Mouse (Mus musculus) stomach, postnatal 0 days (tissue): ENCODE measurements around the gene Pold1. TPM values are rescaled to one million over a fixed set of nuclear protein-coding genes. Genes with fewer than 3 reads are reported as not detected.

Experiments
- ATAC-seq: fragments of 200-750 bp; cut with Nextera tagmentation; 2 replicates; pipeline ENCODE4 v1.8.0; 2017; ENCODE audit not compliant: low FRiP score, low TSS enrichment
- DNase-seq: peaks from one replicate; pipeline ENCODE4 v3.0.0-alpha.2; 2016; ENCODE audit warnings: low spot score
- H3K27ac ChIP-seq: fragments of 300-500 bp; sonication (generic); replicated peaks from 2 replicates; pipeline ENCODE4 v1.5.1; 2014; ENCODE audit warnings: mild to moderate bottlenecking, control low read depth
- H3K27me3 ChIP-seq: fragments of 300-500 bp; sonication (generic); 2 replicates; pipeline ENCODE4 v1.6.1; 2014; ENCODE audit warnings: low read length; ENCODE audit not compliant: control insufficient read depth, insufficient read depth
- H3K36me3 ChIP-seq: fragments of 300-500 bp; sonication (generic); 2 replicates; pipeline ENCODE4 v1.6.1; 2014; ENCODE audit warnings: low read length, mixed read lengths; ENCODE audit not compliant: control insufficient read depth, insufficient read depth
- H3K4me1 ChIP-seq: fragments of 300-500 bp; sonication (generic); replicated peaks from 2 replicates; pipeline ENCODE4 v1.6.1; 2014; ENCODE audit warnings: antibody characterized with exemption; ENCODE audit not compliant: control insufficient read depth, insufficient read depth
- H3K4me2 ChIP-seq: fragments of 300-500 bp; sonication (generic); replicated peaks from 2 replicates; pipeline ENCODE4 v1.6.1; 2014; ENCODE audit warnings: low read depth, mild to moderate bottlenecking, control low read depth, moderate library complexity
- H3K4me3 ChIP-seq: fragments of 300-500 bp; sonication (generic); 2 replicates; pipeline ENCODE4 v1.5.1; 2014; ENCODE audit warnings: low read depth, low read length, control low read depth
- H3K9ac ChIP-seq: fragments of 300-500 bp; sonication (generic); 2 replicates; pipeline ENCODE4 v1.6.1; 2014; ENCODE audit warnings: mild to moderate bottlenecking, low read length, control low read depth, mixed read lengths
- H3K9me3 ChIP-seq: fragments of 300-500 bp; sonication (generic); 2 replicates; pipeline ENCODE4 v1.6.1; 2016; ENCODE audit warnings: low read length; ENCODE audit not compliant: control insufficient read depth
- CTCF ChIP-seq: IDR thresholded peaks from 2 replicates; pipeline ENCODE4 v1.5.1; 2016; ENCODE audit warnings: antibody characterized with exemption, low read depth, mild to moderate bottlenecking, moderate library complexity
- EP300 ChIP-seq: optimal IDR thresholded peaks from 2 replicates; pipeline ENCODE3; 2016; ENCODE audit warnings: antibody characterized with exemption
- WGBS: fragments of 180-500 bp; shearing (Covaris S2); extraction: QIAGEN DNeasy Blood & Tissue Kit; methylation state at CpG from one replicate; pipeline ENCODE4 v1.1.7; 2014; 5-methylcytosine and 5-hydroxymethylcytosine counted together
- polyA plus RNA-seq: library from polyadenylated mRNA; unstranded; fragments of >200 nt; fragmentation: Nextera tagmentation; extraction: Ambion mirVana; gene quantifications from 2 replicates; pipeline ENCODE4 v1.2.1, GENCODE M21; 2015

The Pold1 gene
- polyA plus RNA-seq, 1 experiment from 2014 or later = 18.7 TPM

DNA sequence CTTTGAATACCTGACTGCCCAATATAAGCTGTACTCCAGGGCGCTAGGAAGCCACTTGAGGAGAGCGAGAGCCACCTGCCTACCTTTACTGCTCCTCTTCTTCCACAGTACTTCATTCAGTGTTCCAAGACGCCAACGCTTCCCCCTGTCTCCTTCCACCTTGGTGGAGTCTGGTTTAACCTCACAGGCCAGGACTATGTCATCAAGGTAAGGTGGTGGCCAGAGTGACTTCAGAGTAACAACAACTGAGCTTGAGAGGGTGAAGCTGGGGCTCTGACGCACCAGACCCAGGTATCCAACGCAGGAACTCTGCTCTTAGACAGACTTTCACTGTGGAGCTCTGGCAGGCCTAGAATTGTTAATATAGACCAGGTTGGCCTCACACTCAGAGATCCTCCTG lies 37.0 kb upstream of the Pold1 start:
- H3K4me1 ChIP-seq = no peaks in the 10 kb centered on the region; the same call in 1 of the 2 replicates
- H3K9ac ChIP-seq = no peak overlapping the region
- H3K27ac ChIP-seq = no peak overlapping the region
- no peak overlapping the region for H3K4me3 ChIP-seq
- no peaks in the 10 kb centered on the region for H3K9me3 ChIP-seq
- DNase-seq (no peak), ATAC-seq (no peak)
- TF ChIP-seq CTCF (no peak), EP300 (no peak)
- H3K4me2 ChIP-seq = no peak overlapping the region
- H3K36me3 ChIP-seq = no peaks in the 10 kb centered on the region
- peaks cover 11% of the 10 kb centered on the region; the same call in 1 of the 2 replicates for H3K27me3 ChIP-seq
- 89% methylated on average over 6 of the region's 6 CpGs for WGBS

DNA sequence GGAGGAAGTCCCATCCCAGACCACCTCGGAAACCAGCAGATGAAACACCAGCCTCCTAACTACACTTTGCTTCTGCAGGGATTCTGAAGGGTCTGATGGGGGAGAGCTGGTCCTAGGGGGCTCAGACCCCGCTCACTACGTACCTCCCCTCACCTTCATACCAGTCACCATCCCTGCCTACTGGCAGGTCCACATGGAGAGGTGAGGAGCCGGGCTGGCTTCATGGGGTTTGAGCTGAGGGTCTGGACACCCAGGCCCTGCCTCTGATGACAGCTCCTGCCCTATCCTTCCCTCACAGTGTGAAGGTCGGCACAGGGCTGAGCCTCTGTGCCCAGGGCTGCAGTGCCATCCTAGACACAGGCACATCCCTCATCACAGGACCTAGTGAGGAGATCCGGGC lies 36.3 kb upstream of the Pold1 start:
- peaks cover 11% of the 10 kb centered on the region; the same call in 1 of the 2 replicates for H3K27me3 ChIP-seq
- H3K36me3 ChIP-seq = no peaks in the 10 kb centered on the region
- H3K9me3 ChIP-seq = no peaks in the 10 kb centered on the region
- no peaks in the 10 kb centered on the region; the same call in 1 of the 2 replicates for H3K4me1 ChIP-seq
- no peak overlapping the region for H3K27ac ChIP-seq
- H3K4me2 ChIP-seq = no peak overlapping the region
- no peak overlapping the region for H3K4me3 ChIP-seq
- WGBS = 87% methylated on average over 6 of the region's 6 CpGs
- TF ChIP-seq EP300 (no peak), CTCF (no peak)
- DNase-seq = no peak
- H3K9ac ChIP-seq = no peak overlapping the region
- ATAC-seq = no peak

DNA sequence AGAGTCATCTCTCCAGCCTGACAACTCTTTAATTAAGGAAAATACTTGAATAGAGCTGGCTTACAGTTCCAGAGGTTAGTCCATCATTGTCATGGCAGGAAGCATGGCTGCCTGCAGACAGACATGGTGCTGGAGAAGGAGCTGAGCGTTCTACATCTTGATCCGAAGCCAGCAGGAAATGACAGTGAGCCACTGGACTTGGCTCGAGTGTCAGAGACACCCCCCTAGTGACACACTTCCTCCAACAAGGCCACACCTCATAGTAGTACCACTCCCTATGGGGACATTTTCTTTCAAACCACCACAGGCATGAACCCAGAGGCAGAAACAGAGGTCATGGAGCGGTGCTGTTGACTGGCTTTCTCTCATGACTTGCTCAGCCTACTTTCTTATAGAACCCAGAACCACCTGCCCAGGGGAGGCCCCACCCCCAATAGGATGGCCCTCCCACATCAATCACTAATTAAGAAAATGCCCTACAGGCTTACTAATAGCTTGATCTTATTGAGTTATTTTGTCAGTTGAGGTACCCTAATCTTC lies 35.7 kb upstream of the Pold1 start:
- 70% methylated on average over 4 of the region's 4 CpGs for WGBS
- DNase-seq = no peak
- peaks cover 11% of the 10 kb centered on the region; the same call in 1 of the 2 replicates for H3K27me3 ChIP-seq

DNA sequence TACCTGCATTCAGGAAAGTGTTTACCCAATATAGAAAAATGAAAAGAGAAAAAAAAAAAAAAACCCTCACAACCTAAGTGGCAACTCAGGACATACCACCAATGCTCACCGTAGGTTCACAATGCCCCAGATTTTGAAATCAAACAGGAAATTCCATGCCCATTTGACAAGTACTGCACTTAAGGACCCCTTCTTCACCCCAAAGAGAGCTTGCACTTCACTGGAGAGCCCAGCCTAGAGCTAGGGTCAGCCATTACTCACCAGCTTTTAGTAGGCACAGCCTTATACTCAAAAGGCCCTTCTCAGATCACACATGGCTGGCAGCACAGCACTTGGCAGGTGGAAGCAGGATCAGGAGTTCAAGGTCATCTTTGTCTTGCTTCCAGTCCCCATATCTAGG lies 34.5 kb upstream of the Pold1 start:
- Histone ChIP-seq H3K4me2 (no peak overlapping the region), H3K9ac (no peak overlapping the region), H3K27me3 (peaks cover 11% of the 10 kb centered on the region; the same call in 1 of the 2 replicates), H3K27ac (no peak overlapping the region), H3K9me3 (no peaks in the 10 kb centered on the region), H3K4me1 (no peaks in the 10 kb centered on the region), H3K4me3 (no peak overlapping the region), H3K36me3 (no peaks in the 10 kb centered on the region)
- WGBS = 77% methylated on average over 1 of the region's 1 CpGs
- no peak for TF ChIP-seq CTCF
- TF ChIP-seq EP300 = no peak
- DNase-seq (no peak), ATAC-seq (no peak)

More for the DNA sequence above, 35.7 kb upstream of the Pold1 start:
- H3K9me3 ChIP-seq = no peaks in the 10 kb centered on the region
- no peak overlapping the region for H3K9ac ChIP-seq
- H3K36me3 ChIP-seq = no peaks in the 10 kb centered on the region
- H3K4me3 ChIP-seq = no peak overlapping the region
- TF ChIP-seq EP300 (no peak), CTCF (no peak)
- ATAC-seq = no peak
- H3K4me2 ChIP-seq = no peak overlapping the region
- no peak overlapping the region for H3K27ac ChIP-seq
- no peaks in the 10 kb centered on the region; the same call in 1 of the 2 replicates for H3K4me1 ChIP-seq

DNA sequence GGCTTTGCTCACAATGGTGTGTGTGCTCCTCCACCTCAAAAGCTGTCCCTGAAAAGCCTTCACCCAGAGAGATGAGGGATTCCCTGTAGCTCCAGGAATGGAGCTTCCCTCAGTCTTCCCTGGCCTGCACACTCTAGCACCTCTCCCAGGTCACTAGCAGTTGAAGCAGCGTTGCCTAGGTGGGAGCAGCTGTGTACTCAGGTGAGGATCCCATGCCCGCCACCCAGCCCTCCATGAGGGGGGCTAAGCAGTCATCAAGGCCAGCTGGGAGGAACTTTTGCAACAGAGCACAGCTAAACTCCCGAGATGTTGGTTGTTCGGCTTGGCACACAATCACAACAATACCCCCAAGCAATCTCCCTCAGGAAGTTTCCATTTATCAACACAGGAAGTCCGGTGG lies 34.1 kb upstream of the Pold1 start:
- Histone ChIP-seq H3K4me1 (no peaks in the 10 kb centered on the region), H3K36me3 (no peaks in the 10 kb centered on the region), H3K9ac (no peak overlapping the region), H3K9me3 (no peaks in the 10 kb centered on the region), H3K4me3 (no peak overlapping the region), H3K27ac (no peak overlapping the region), H3K27me3 (0 out of 2 replicates have a peak, but pooled peaks cover 7% of the 10 kb centered on the region), H3K4me2 (no peak overlapping the region)
- TF ChIP-seq CTCF (no peak), EP300 (no peak)
- DNase-seq (no peak), ATAC-seq (no peak)
- WGBS = 63% methylated on average over 5 of the region's 5 CpGs

DNA sequence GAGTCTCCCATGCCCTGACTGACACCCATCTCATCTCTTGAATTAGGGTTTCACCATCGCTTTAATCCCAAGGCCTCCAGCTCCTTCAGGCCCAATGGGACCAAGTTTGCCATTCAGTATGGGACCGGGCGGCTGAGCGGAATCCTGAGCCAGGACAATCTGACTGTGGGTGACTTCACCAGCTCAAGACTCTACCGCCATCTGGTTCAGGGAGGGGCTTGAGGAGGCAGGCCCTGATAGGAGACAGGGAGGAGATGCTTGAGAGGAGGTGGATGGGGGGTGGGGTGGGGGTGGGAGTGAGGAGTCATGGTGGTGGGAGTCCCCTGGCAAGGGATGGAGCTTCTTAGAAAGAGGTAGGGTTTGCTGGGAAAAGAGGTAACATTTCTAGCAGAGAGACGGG lies 33.0 kb upstream of the Pold1 start:
- H3K4me2 ChIP-seq = no peak overlapping the region
- H3K4me1 ChIP-seq = no peaks in the 10 kb centered on the region
- H3K9ac ChIP-seq = no peak overlapping the region
- 69% methylated on average over 6 of the region's 6 CpGs for WGBS
- H3K27ac ChIP-seq = no peak overlapping the region
- DNase-seq (no peak), ATAC-seq (no peak)
- no peaks in the 10 kb centered on the region for H3K36me3 ChIP-seq
- H3K4me3 ChIP-seq = no peak overlapping the region
- H3K27me3 ChIP-seq = no peaks in the 10 kb centered on the region
- no peaks in the 10 kb centered on the region for H3K9me3 ChIP-seq
- TF ChIP-seq CTCF = no peak
- no peak for TF ChIP-seq EP300
